Mouse (Mus musculus): ENCODE measurements around the gene 0610012G03Rik. TPM values are rescaled to one million over a fixed set of nuclear protein-coding genes. Genes with fewer than 3 reads are reported as not detected.

0610012G03Rik gene
- polyA plus RNA-seq, 1 experiment from 2014 or later = 57.3 TPM

DNA sequence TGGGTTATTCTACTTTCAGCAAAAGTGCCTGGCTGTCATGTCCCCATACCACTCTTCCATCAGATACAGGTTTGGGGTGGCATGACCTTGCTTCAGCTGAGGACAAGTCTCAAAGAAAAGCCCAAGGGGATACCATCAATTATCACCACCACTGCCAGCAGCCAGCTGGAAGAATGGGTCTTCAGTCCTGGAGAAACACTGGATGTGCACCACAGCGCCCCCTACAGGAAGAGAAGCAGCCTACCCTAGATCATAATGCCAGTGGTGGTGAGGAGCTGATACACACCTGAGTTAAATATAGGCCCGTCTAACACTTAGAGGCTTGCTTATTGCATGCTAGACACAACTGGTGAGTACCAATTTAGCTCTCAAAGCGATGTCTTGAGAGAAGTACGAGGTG lies 43.0 kb downstream of the 0610012G03Rik start:
- Histone ChIP-seq H3K9ac (no peak overlapping the region), H3K4me2 (no peak overlapping the region), H3K9me3 (replicated peaks) (no peaks in the 10 kb centered on the region), H3K4me1 (peaks cover 13% of the 10 kb centered on the region), H3K4me3 (no peak overlapping the region), H3K27ac (no peak overlapping the region), H3K27me3 (replicated peaks) (peaks cover 21% of the 10 kb centered on the region), H3K36me3 (no peaks in the 10 kb centered on the region)
- 53% methylated on average over 4 of the region's 4 CpGs for WGBS (ENCODE audit: insufficient replicate concordance)
- ATAC-seq = no peak

- ATAC-seq = no peak
- Histone ChIP-seq H3K4me2 (no peak overlapping the region), H3K4me1 (peaks cover 13% of the 10 kb centered on the region), H3K9ac (no peak overlapping the region), H3K27me3 (replicated peaks) (peaks cover 12% of the 10 kb centered on the region; the same call in 1 of the 2 replicates), H3K36me3 (no peaks in the 10 kb centered on the region), H3K4me3 (no peak overlapping the region), H3K27ac (no peak overlapping the region), H3K9me3 (replicated peaks) (0 out of 2 replicates have a peak, but pooled peaks cover 4% of the 10 kb centered on the region)
- 73% methylated on average over 8 of the region's 8 CpGs for WGBS (ENCODE audit: insufficient replicate concordance)
These were observed 45.1 kb downstream of the 0610012G03Rik start for GRCm38 (mm10) chr16:31903239-31903638.

GRCm38 (mm10) chr16:31901886-31902285 lies 46.4 kb downstream of the 0610012G03Rik start:
- Histone ChIP-seq H3K4me2 (no peak overlapping the region), H3K4me3 (no peak overlapping the region), H3K4me1 (peaks cover 13% of the 10 kb centered on the region), H3K9me3 (replicated peaks) (0 out of 2 replicates have a peak, but pooled peaks cover 4% of the 10 kb centered on the region), H3K27me3 (replicated peaks) (peaks cover 12% of the 10 kb centered on the region), H3K36me3 (no peaks in the 10 kb centered on the region), H3K27ac (no peak overlapping the region), H3K9ac (no peak overlapping the region)
- ATAC-seq = no peak
- WGBS (ENCODE audit: insufficient replicate concordance) = 64% methylated on average over 1 of the region's 1 CpGs

DNA sequence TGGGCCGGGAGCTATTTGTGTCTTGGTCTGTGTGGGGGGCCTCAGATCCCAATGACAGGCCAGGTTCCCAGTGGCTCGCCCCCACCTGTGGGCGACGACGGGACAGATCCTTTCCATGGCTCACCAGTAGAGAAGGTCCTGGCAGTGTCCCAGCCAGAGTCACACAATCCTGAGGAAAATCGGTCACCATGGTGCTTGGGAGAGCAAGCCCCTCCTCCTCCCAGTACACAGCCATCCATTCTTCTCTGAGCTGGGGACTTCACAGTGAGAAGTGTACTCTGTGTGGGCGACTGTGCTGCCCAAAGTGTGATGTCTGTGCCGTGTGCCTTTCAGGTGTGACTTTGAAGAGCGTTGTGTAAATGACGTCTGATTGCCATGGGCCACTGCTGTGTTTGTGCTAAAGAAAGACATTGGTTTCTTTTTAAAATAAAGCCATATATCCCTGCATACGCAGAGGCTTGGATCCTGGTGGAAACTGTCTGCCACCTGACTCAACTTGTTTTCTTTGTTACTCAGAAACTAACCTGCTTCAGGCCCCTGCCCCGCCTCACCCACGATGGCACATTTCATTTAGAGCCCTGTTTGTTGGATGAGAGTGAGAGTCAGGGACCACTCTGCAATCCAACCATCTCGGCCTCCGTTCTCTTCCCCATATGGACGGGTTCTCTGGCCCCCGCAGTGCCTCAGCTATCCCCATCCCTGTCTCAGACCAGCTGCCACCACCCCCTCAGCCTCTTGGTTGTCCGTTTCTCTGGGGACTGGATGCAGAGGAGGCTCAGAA lies 49.6 kb downstream of the 0610012G03Rik start:
- 79% methylated on average over 18 of the region's 18 CpGs for WGBS (ENCODE audit: insufficient replicate concordance)
- Histone ChIP-seq H3K4me1 (no peaks in the 10 kb centered on the region), H3K27ac (no peak overlapping the region), H3K9ac (no peak overlapping the region), H3K4me2 (no peak overlapping the region), H3K9me3 (replicated peaks) (0 out of 2 replicates have a peak, but pooled peaks cover 4% of the 10 kb centered on the region), H3K4me3 (no peak overlapping the region), H3K36me3 (no peaks in the 10 kb centered on the region), H3K27me3 (replicated peaks) (no peaks in the 10 kb centered on the region; the same call in 1 of the 2 replicates)
- ATAC-seq = no peak

Small RNA genes lying within 50 kb of the gene (microRNA-seq; reads per million reads assigned to microRNA genes)
- gene Gm26269 = not detected

Other genes starting within 250 kb of the 0610012G03Rik start
- gene Meltf, start 69.7 kb downstream of the 0610012G03Rik start, polyA plus RNA-seq (2016; fragmentation: Nextera tagmentation; extraction: Ambion mirVana) = 0.30 and 0.36 TPM in 2 replicates
- gene Pigz, start 14.6 kb downstream of the 0610012G03Rik start, polyA plus RNA-seq (2016; fragmentation: Nextera tagmentation; extraction: Ambion mirVana) = 0.59 and 0.68 TPM in 2 replicates
- 57.0 and 57.2 TPM in 2 replicates for gene Ncbp2, start within 50 bp of the 0610012G03Rik start, polyA plus RNA-seq (2016; fragmentation: Nextera tagmentation; extraction: Ambion mirVana)
- 12.2 and 12.7 TPM in 2 replicates for gene Senp5, start 54.8 kb upstream of the 0610012G03Rik start, polyA plus RNA-seq (2016; fragmentation: Nextera tagmentation; extraction: Ambion mirVana)
- 17.7 and 18.3 TPM in 2 replicates for gene Pak2, start 130.8 kb upstream of the 0610012G03Rik start, polyA plus RNA-seq (2016; fragmentation: Nextera tagmentation; extraction: Ambion mirVana)
- gene Pigx, start 151.2 kb upstream of the 0610012G03Rik start, polyA plus RNA-seq (2016; fragmentation: Nextera tagmentation; extraction: Ambion mirVana) = 33.8 and 37.2 TPM in 2 replicates
- 7.6 TPM in 2 replicates for gene Cep19, start 151.3 kb upstream of the 0610012G03Rik start, polyA plus RNA-seq (2016; fragmentation: Nextera tagmentation; extraction: Ambion mirVana)
- 26.5 and 29.9 TPM in 2 replicates for gene Nrros, start 217.1 kb upstream of the 0610012G03Rik start, polyA plus RNA-seq (2016; fragmentation: Nextera tagmentation; extraction: Ambion mirVana)
- gene Bex6, start 231.3 kb upstream of the 0610012G03Rik start, polyA plus RNA-seq (2016; fragmentation: Nextera tagmentation; extraction: Ambion mirVana) = 1.5 and 1.6 TPM in 2 replicates

All from liver, embryonic 12.5 days (tissue).